Mouse (Mus musculus): ENCODE data around the gene Rgs5.

Rgs5 gene

DNA sequence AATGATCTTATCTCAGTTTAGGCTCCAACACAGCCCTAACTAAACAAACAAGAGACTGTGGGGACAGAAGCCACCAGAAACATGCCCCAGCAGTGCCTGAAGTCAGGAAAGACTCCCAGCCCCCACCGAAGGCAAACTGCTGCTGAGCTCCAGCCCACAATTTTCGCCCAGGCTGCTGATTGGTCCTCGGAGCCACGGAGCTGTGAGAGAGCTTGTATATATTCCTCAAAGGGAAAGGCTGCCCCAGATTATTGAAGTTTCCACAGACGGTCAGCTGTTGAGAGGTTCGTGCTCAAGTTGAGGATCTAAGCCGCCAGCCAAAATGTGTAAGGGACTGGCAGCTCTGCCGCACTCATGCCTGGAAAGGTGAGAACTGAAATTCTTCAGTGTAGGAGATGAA lies at the start of gene Rgs5:
Rgs5 (plus strand) TSS at position 246 of the 400 bp plus-strand sequence.
- peak; percentile 24 to 34 for DNase-seq (ENCODE audit: low spot score in 2 of 2)

DNA sequence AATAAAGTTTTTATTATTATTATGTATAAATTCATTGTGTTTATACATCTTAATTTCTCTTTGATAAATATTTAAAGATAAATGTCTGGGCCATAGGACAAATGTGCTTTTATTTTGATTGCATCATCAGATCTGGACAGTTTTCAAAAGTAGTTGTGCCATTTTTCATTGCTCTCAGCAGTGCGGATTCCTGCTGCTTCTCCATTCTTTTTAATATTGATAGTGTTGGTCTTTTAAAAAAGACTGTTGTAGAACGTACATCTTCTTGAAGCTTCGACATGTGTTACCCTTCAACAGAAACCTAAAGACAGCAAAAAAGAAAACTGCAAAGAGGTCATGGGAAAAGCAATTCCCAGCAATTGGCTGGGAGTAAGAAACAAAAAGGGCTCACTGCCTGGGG lies 49.1 kb upstream of the Rgs5 start:
- DNase-seq (ENCODE audit: low spot score in 2 of 2), result no peak

DNA sequence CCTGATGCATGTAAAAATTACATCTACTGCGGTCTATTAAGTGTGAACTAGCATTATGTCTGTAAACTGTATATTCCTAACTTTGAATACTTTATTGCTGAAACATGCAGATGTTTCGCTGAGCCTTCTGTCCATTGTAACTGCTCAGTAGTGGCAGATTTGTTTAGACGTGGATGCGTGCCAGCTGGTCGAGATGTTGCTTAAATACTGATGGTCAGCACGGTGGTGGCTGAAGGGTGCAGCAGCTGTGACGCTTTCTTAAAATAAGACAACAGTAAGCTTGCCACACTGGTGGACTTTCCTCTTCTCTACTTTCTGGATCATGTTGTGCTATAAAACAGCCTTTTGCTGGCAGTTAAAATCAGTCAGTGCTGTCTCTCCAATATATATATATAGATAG lies 25.6 kb upstream of the Rgs5 start:
- no peak for DNase-seq (ENCODE audit: low spot score in 2 of 2)

DNA sequence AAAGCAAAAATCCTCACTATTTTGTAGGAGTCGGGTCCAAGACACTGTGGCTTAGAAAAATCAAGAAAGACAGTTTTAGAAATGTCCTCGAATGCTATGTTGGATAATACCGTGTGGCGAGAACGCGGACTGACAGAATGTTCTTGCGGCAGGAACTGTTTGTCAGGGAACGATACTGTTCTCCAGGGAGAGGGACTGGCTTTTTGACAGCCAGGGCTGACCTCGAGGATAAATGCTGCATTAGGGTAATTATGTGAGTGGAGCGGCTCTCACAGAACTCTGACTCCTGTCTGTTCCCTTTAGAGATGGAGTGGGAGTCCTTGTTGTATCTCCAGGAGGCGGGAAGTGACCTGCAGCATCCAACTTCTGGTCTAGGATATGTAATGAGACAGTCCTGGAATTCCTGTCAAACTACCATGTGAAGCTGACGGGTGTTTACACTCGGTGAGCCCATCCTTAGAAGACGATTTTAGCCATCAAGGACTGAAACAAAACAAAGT lies 18.0 kb upstream of the Rgs5 start:
- DNase-seq (ENCODE audit: low spot score in 2 of 2), result no peak

DNA sequence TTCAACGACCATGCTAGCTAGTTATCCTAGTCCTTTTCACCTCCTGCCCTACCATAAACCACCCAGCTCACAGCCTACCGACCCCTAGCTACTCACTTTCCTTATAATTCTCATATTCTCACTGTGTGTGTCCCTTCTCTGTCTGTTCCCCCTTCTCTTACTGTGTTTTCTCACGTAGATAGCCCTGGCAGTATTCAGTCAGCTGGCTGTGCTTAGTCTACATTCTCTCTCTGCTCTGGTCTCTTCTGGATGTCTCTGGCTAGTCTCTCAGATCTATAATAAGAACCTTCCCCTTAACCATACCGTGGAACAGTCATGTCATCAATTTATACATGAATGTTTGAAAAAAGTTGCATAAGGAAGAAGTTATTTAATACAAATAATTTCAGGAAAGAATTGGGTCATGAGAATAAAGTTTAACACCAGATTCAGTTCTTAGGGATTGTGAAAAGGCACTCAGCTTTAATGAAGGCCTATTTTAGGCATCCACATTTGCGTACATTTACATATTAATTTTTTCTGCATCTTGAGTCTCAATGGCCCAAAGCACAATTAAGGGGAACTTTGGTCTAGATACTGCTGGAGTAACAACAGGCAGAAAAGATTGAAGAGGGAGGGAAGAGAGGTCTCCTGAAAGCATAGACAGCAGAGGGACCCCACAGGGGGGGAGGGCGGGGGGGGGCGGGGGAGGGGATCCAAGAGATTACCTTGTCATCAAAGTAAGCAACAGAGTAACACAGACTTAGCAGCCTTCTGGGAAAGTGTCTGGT lies 10.2 kb upstream of the Rgs5 start:
- DNase-seq (ENCODE audit: low spot score in 2 of 2), result no peak

DNA sequence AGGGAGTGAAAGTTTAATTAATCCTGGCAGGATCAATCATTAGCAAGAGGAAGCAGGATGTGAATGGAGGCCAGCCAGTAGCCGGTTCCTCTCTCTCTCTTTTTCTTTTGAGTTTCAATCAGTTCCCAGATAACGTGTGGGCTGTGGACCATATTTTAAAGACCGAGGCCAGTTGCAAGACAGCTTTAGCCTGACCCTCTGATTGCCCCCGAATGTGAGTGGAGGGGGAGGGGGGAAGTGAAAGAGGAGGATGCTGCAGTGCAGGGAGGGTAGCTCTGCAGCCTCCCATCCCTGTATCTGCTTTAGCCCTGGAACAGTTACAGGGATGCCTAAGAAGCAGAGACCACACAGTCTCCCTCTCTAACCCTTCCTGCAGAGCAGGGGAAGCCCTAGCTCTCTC lies 4.2 kb downstream of the Rgs5 start:
- DNase-seq (ENCODE audit: low spot score in 2 of 2), result no peak

DNA sequence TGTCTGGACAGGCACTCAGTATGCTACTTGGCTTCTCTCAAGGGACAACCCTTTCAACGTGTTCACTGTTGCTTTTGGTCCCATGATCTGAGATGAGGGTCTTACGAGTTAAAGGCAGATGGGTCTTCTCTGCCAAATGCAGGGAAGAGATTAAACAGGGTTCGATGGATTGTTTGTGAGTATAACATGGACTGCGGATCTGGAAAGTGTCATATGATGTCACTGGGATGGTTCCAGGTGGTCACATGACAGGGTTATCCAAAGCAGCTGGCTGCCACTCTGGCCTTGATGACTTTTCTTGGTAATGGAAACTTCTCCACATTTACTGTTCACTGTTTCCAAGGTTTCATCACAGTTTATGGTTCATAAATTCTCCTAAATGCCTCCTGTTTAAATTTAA lies 12.0 kb downstream of the Rgs5 start:
- DNase-seq (ENCODE audit: low spot score in 2 of 2), result no peak

DNA sequence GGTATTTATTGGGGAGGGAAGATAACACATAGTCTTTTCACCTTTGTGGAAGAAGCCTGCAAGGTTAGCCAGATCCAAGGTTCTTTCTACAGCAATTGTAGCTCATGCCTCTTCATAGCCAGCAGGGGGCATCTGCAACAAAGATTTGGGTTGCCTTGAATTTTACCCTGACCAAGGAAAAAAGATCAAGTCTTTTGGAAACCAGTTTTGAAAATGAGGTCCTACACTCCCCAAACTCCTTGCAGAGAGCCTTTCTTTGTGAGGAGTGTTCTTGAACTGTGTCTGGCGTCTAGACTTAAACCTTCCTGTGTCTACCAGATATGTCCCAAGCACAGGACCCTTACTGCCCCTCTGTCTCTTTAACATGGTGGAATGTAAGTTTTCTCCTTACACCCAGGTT lies 15.4 kb downstream of the Rgs5 start:
- peak in 1 of 2 experiments; percentile 24 for DNase-seq (ENCODE audit: low spot score in 2 of 2)

DNA sequence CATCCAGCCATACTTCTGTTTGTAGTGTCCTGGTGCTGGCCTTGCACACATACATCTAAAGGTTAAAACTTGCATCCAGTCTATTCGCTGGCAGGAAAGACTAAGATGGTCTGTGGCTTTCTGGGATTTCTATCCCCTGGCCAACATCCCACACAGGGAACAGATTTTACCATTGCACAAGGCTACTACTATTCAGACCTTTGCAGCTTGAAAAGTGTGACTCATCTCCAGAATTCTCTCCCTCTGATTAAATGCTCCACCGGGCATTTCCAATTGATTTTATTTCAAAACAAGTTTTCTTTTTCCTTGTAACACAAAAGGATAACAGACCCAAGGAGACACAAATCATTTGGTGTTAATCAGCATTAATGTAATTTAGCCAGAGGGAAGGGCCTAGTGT lies 16.5 kb downstream of the Rgs5 start:
- DNase-seq (ENCODE audit: low spot score in 2 of 2), result no peak

DNA sequence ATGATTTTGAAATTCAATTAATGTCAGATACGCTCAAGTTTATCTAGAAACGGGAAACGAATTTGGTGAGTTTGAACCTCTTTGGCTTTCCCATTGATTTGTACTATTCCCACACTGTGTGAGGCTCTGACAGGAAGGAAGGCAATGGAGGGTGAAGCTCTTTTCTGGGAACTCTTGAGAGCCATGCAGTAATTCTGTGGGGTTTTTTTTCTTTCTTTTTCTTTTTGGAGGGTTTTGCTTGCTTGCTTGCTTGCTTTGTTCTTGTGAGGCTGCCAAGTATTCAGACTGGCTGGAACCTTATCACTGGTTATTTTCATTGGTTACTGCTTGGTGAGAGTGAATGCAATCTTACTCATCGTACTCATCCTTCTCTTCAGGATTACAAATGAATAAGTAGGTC lies 17.0 kb downstream of the Rgs5 start:
- DNase-seq (ENCODE audit: low spot score in 2 of 2), result no peak

DNA sequence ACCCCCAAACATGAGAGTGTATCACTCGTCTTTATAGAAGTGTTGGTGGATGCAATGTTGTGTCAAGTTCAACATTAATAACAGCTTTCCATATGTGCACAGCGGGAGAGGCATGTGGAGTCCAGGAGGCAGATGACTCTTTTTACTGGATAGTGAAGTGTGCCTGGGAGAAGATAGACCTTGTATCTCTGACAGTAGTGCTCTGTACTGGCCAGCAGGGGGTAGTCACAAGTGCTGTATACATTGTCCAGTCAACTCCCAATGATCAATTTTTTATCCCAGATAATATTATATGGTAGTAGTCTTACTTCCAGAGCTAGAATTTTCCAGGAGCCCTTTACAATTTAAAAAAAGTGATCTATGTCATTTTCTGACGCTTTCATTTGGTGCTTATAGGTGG lies 18.8 kb downstream of the Rgs5 start:
- DNase-seq (ENCODE audit: low spot score in 2 of 2), result peak in 1 of 2 experiments; percentile 6

DNA sequence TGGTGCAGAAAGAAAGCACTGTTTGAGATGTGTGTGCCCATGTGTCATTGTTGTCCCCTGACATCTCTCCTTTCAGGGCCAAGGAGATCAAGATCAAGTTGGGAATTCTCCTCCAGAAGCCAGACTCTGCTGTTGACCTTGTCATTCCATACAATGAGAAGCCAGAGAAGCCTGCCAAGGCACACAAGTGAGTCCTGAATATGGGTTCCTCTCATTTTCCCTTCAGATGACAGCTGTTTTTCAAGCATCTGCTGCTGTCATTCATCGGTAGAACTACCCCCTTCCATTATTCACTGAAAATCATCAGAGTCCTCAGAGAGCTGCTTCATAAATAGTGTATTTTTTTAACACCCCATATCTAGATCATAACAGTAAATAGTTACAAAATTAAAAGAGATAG lies 21.4 kb downstream of the Rgs5 start:
- no peak for DNase-seq (ENCODE audit: low spot score in 2 of 2)

DNA sequence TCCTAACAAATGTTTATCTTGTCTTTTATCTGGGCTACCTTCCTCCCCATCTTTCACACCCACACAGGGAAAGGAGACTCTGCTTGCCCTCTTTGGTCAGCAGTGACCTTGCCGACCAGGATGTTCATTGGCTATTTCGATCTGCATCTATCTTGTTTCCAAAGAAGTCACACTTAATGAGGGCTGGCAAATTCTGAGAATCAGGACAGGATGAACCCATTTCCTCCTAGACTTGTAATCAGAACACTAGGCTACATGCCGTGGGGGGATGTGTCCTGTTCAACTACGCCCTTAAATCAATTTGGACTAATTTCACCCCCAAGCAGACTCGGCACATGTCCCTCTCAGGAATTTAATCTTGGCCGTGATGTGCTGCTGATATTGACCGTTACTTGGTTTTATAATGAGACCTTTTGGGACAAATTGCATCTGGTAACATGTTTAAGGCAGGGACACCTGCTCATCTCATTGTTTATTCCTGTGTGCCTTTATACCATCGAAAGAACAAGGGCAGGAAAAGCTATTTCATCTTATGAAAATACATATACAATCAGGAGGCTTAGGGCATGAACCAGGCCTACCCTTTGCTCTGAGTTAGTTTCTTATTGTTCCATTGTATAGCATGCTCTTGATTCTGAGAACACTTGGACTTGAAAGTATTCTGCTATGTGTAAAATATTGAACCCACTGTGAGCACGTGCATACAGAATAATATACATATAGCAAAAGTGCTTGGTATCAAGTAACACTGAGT lies 25.3 kb downstream of the Rgs5 start:
- no peak for DNase-seq (ENCODE audit: low spot score in 2 of 2)

DNA sequence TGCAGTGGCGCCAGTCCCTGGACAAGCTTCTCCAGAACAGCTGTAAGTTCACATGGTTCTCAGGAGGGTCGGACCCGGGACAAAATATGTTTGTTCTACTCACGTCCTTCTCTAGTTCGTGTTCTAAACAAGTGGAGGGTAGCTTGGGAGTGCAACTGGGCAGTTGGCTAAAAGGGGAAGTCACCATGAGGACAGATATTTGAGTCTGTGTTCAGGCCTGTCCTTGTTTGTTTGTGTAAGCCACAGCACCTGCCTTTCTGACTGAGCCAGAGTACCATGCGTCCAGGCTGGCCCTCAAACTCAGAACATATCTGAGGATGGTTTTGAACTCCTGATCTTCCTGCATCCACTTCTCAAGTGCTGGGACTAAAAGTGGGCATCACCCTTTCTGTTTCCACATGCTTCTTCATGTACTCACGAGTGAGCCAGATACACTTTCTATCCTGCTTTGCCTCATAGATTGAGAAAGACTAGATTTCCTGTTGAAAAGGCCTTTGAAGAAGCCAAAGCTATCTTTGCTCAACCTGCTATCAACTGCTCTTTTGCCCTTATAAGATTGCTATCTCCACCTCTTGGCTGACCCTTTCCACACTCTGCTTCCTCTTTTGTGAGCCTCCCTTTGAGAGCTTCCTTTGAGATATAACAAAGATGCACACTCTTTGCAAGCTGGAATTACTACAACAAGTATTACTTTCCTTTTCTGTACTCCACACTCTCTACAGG lies 27.6 kb downstream of the Rgs5 start:
- DNase-seq (ENCODE audit: low spot score in 2 of 2), result no peak

DNA sequence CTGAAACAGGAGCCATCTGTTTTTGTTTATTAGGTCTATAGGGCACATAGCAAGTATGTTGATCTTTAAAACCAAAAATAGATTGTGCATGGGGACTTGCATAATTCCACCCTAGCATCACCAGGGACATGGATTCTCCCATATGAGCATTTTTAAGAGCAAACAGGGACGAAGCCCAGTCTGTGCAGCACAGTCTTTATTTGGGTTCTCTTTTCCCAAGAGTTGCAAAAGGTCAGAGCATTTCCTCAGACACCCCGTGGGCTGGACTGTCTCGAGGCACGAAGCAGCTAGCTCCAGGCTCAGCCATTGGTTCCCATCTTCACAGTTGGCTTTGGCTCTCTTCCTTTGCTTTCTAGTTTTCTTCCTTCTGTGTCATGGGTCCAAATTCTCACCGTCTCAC lies 30.0 kb downstream of the Rgs5 start:
- no peak for DNase-seq (ENCODE audit: low spot score in 2 of 2)

DNA sequence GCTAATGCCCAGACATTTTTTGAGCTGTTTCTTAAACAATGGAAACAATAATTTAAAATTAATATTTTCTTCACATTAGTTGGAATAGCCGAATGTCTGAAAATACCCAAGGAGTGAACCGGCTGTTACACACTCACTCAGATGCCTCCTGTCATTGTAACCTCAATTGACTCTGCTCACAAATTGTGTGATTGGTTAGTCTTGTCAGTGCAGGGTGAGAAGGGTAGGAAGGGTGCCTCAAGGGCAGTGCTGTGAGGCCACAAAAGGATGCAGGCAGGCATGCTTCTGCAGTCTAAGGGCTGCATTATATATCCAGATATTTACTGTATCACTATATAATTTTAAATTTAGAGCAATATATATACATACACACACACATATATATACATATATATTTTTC lies 37.7 kb downstream of the Rgs5 start:
- no peak for DNase-seq (ENCODE audit: low spot score in 2 of 2)

DNA sequence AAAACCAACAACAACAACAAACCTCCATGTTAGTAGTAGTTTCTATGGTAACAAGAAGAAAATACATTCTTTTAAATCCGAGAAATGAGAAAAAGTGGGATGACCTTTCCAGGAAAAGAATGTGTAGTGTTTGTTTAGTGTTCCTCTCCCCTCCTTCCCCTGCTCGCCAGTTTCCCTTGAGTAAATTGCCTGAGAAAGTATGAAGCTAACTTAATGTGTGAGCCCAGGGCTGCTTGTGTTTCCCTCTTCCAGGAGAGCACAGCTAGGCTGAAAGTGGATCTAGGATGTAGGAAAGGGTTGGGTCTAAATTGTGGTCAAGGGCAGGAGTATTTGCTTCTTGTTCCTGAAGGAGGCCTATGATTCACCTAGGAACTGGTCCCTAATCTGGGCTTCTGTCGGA lies 38.2 kb downstream of the Rgs5 start:
- no peak for DNase-seq (ENCODE audit: low spot score in 2 of 2)

DNA sequence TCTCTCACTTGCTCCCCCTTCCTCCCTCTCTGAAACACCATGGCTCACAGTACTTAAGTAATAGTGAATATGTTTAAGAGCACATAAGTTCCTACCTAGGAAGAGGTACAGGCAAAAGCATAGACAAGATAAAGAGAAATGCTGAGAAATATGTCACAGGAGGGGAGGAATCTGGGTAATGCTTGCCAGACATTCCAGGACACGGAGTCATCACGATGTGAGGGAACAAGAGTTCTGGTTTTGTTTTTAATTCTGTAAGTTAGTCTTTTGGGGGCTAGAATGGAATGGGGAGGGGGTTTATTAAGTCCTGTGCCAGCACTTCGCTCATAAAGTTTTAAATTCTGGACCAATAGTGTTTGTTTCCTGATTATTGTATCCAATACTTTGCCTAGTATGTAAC lies 40.1 kb downstream of the Rgs5 start:
- DNase-seq (ENCODE audit: low spot score in 2 of 2), result no peak

DNA sequence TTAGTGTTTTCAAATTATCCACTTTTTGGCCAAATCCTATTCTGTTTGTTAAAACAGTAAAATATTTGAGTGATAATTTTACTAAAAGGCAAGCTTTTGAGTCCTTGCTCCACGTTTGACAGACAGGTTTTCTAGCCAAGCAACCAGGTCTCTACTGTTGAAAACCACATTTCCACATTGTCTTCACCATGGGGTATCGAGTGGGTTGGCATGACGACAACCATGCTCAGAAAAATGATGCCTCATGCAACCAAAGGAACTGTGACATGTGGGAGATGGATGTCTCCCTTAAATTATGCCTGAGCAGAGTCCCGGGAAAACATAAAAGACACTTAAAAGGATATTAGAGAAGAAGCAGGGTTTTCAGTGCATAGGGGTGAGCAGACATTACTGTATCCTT lies 41.9 kb downstream of the Rgs5 start:
- DNase-seq (ENCODE audit: low spot score in 2 of 2), result no peak

DNA sequence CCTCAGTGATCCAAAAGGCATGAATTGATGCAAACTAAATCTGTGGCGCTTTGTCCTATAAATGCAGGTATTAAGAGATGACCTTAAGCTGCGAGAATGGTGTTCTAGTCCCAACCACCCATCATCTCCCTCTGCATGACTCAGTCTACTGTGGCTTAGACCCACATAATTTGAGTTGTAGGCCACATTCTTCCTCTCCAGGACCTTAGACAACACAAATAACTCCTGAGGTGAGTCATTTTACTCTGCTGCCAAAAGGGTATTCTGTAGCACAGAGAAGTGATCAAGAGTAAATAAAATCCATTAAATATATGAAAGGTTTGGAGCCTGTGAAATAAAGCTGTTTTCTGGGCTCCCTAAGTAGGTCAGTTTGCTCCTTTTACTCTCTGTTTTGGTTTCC lies 43.9 kb downstream of the Rgs5 start:
- DNase-seq (ENCODE audit: low spot score in 2 of 2), result no peak

DNA sequence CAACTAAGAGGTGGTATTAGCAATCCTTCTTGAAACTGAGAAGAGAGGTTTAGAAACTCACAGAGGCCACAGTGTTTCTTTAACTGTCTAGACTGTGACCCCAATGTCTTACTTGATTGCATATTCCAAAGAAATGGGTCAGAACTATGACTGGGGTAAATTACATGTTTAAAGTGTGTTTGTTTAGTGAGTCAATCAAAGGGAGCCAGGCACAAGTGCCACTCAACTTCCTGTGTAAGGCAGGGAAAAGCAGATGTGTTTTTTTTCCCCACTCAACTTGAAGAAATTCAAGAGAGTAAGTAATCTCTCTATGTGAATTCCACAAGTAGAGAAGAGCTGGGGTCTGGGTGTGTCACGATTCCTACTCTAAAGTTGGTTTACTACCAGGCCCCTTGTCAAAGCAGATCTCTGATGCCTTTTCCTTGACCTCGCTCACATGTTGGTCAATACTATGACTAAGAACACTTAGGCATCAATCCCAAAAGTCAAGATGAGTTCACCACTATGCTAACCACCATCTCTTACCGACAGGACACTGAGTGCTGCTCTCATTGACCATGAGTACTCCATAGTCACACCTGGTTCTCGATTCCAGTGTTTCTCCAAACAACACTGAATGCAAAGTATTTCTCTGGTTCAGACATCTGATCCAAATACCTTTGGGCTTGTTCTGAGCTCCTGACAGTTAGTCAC lies 49.2 kb downstream of the Rgs5 start:
- no peak for DNase-seq (ENCODE audit: low spot score in 2 of 2)

DNA sequence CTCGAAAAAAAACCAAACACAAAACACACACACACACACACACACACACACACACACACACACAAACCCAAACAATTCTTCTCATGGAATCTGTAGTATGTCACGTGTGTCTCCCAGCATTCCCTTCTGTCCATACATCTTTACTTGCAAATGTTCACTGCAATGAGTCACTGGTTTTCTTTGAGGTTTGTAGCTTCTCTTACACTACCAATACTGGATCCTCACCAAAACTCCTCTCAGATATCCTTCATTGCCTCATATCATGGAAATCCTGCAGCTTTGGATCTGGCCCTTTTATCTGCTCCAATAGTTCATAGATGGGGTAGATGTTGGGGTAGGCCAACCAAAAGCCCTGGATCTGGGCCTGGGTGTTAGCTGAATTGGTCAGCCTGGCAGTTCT lies 66.5 kb downstream of the Rgs5 start:
- DNase-seq (ENCODE audit: low spot score in 2 of 2), result no peak
